Mouse (Mus musculus): ENCODE data around the gene Ccdc117. TPM values are rescaled to one million over a fixed set of nuclear protein-coding genes. Genes with fewer than 3 reads are reported as not detected.

Ccdc117 gene
- polyA plus RNA-seq (2014; fragmentation: Nextera tagmentation; extraction: Ambion mirVana), result 27.9 and 29.9 TPM in 2 replicates

- Histone ChIP-seq H3K27me3 (ENCODE audit: control insufficient read depth, insufficient read depth, low read length) (no peaks in the 10 kb centered on the region), H3K36me3 (ENCODE audit: control insufficient read depth, insufficient read depth, low read length) (no peaks in the 10 kb centered on the region), H3K4me1 (replicated peaks; ENCODE audit: control insufficient read depth, insufficient read depth, low read length) (peaks cover 6% of the 10 kb centered on the region; the same call in 1 of the 2 replicates), H3K4me3 (ENCODE audit: low read depth, low read length) (peak within 1 kb of the TSS; percentile 76), H3K9ac (ENCODE audit: low read length) (peak within 1 kb of the TSS; percentile 89), H3K27ac (ENCODE audit: low read depth, low read length) (0 out of 2 replicates have a peak within 1 kb of the TSS, but pooled peaks have one; percentile 25), H3K4me2 (ENCODE audit: low read depth, low read length, severe bottlenecking) (peak within 1 kb of the TSS; percentile 83), H3K9me3 (ENCODE audit: control insufficient read depth, low read length) (no peaks in the 10 kb centered on the region)
- WGBS, result under 1% methylated on average over 65 of the region's 65 CpGs
- ATAC-seq (replicated peaks; ENCODE audit: low FRiP score), result peak; percentile 98
- peak; percentile 92 for DNase-seq (ENCODE audit: low spot score)
Observed at GRCm38 (mm10) chr11:5541799-5542481, at the start of gene Ccdc117. Gene Ccdc117 (minus strand): TSS chr11:5542187.

DNA sequence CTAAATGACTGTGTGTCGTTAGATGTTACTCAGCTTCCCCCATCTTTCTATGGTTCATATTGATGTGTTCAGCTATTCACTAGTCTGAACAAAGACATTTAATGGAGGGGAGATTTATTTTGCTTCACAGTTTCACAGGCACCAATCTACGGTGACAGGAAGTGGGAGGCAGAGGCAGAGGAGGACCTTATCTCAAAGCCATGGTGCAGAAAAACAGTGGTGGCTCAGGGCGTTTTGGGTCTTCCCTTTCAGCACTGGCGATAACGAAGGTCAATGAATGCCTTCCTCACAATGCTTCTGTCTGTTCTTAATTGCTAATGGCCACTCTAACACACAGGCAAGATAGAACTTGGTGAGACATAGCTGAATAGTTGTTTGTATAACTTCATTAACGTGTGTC is 33.1 kb upstream of the Ccdc117 start:
- WGBS, result 69% methylated on average over 6 of the region's 6 CpGs
- no peak overlapping the region for H3K9ac ChIP-seq (ENCODE audit: low read length)
- H3K9me3 ChIP-seq (ENCODE audit: control insufficient read depth, low read length), result no peaks in the 10 kb centered on the region
- H3K4me3 ChIP-seq (ENCODE audit: low read depth, low read length), result no peak overlapping the region
- no peaks in the 10 kb centered on the region for H3K36me3 ChIP-seq (ENCODE audit: control insufficient read depth, insufficient read depth, low read length)
- no peaks in the 10 kb centered on the region; the same call in 1 of the 2 replicates for H3K27me3 ChIP-seq (ENCODE audit: control insufficient read depth, insufficient read depth, low read length)
- ATAC-seq (replicated peaks; ENCODE audit: low FRiP score) (no peak), DNase-seq (ENCODE audit: low spot score) (no peak)
- no peaks in the 10 kb centered on the region; the same call in 1 of the 2 replicates for H3K4me1 ChIP-seq (replicated peaks; ENCODE audit: control insufficient read depth, insufficient read depth, low read length)
- H3K27ac ChIP-seq (ENCODE audit: low read depth, low read length), result no peak overlapping the region
- H3K4me2 ChIP-seq (ENCODE audit: low read depth, low read length, severe bottlenecking), result no peak overlapping the region

DNA sequence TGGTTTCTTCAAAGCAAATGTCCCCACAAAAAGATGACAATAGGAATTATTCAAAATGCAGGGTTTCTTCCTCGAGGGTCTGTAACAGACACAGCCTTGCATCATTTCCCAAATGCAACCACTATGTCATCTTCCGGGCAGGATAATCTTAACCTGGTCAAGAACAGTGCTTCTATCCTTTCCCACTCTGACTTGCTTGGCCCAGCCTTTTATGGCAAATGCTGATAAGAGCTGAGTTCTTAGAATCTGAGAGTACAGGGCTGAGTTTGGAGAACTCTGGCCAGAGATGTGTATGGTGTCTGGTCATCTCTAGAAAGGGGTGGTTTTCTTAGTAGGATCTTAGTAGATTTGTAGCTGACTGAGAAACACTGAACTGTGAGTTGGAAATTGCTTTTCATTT is 31.8 kb upstream of the Ccdc117 start:
- H3K4me3 ChIP-seq (ENCODE audit: low read depth, low read length), result no peak overlapping the region
- H3K27me3 ChIP-seq (ENCODE audit: control insufficient read depth, insufficient read depth, low read length), result no peaks in the 10 kb centered on the region; the same call in 1 of the 2 replicates
- H3K27ac ChIP-seq (ENCODE audit: low read depth, low read length), result no peak overlapping the region
- H3K9me3 ChIP-seq (ENCODE audit: control insufficient read depth, low read length), result no peaks in the 10 kb centered on the region
- H3K9ac ChIP-seq (ENCODE audit: low read length), result no peak overlapping the region
- ATAC-seq (replicated peaks; ENCODE audit: low FRiP score) (no peak), DNase-seq (ENCODE audit: low spot score) (no peak)
- H3K4me1 ChIP-seq (replicated peaks; ENCODE audit: control insufficient read depth, insufficient read depth, low read length), result no peaks in the 10 kb centered on the region; the same call in 1 of the 2 replicates
- H3K4me2 ChIP-seq (ENCODE audit: low read depth, low read length, severe bottlenecking), result no peak overlapping the region
- WGBS, result 79% methylated on average over 2 of the region's 2 CpGs
- H3K36me3 ChIP-seq (ENCODE audit: control insufficient read depth, insufficient read depth, low read length), result no peaks in the 10 kb centered on the region

GRCm38 (mm10) chr11:5571856-5572255 is 29.9 kb upstream of the Ccdc117 start:
- 86% methylated on average over 4 of the region's 4 CpGs for WGBS
- ATAC-seq (replicated peaks; ENCODE audit: low FRiP score), result no peak
- Histone ChIP-seq H3K36me3 (ENCODE audit: control insufficient read depth, insufficient read depth, low read length) (no peaks in the 10 kb centered on the region), H3K4me3 (ENCODE audit: low read depth, low read length) (no peak overlapping the region), H3K27me3 (ENCODE audit: control insufficient read depth, insufficient read depth, low read length) (no peaks in the 10 kb centered on the region), H3K4me2 (ENCODE audit: low read depth, low read length, severe bottlenecking) (no peak overlapping the region), H3K9me3 (ENCODE audit: control insufficient read depth, low read length) (no peaks in the 10 kb centered on the region), H3K9ac (ENCODE audit: low read length) (no peak overlapping the region), H3K4me1 (replicated peaks; ENCODE audit: control insufficient read depth, insufficient read depth, low read length) (no peaks in the 10 kb centered on the region), H3K27ac (ENCODE audit: low read depth, low read length) (no peak overlapping the region)
- no peak for DNase-seq (ENCODE audit: low spot score)

- no peak for ATAC-seq (replicated peaks; ENCODE audit: low FRiP score)
- Histone ChIP-seq H3K9me3 (ENCODE audit: control insufficient read depth, low read length) (no peaks in the 10 kb centered on the region), H3K9ac (ENCODE audit: low read length) (no peak within 1 kb of the TSS), H3K4me2 (ENCODE audit: low read depth, low read length, severe bottlenecking) (no peak within 1 kb of the TSS), H3K27me3 (ENCODE audit: control insufficient read depth, insufficient read depth, low read length) (no peaks in the 10 kb centered on the region), H3K27ac (ENCODE audit: low read depth, low read length) (no peak within 1 kb of the TSS), H3K4me1 (replicated peaks; ENCODE audit: control insufficient read depth, insufficient read depth, low read length) (no peaks in the 10 kb centered on the region), H3K4me3 (ENCODE audit: low read depth, low read length) (no peak within 1 kb of the TSS), H3K36me3 (ENCODE audit: control insufficient read depth, insufficient read depth, low read length) (no peaks in the 10 kb centered on the region)
- DNase-seq (ENCODE audit: low spot score), result no peak
- 83% methylated on average over 12 of the region's 12 CpGs for WGBS
Observed at GRCm38 (mm10) chr11:5569474-5569873, 27.5 kb upstream of the Ccdc117 start, which contains the start of gene Ankrd36. Gene Ankrd36 (plus strand): TSS chr11:5569684.

DNA sequence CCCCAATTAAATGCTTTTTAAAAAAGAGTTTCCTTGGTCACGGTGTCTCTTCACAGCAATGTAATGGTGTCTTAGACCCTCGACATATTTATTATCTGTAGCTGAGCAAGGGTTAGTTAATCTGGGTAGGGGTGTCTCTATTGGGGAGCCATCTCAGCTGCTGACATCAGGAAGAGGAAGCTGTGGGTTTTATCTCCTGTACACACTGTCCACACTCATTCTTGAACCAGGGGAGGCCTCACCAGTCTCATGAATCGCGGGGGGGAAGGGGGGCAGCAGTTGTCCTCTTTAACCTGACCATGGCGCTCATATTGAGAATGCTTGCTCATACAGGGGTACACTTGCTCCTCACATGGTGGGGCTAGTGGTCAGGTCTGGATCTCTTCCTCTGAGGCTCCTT is 26.1 kb upstream of the Ccdc117 start:
- Histone ChIP-seq H3K4me1 (replicated peaks; ENCODE audit: control insufficient read depth, insufficient read depth, low read length) (no peaks in the 10 kb centered on the region), H3K27me3 (ENCODE audit: control insufficient read depth, insufficient read depth, low read length) (no peaks in the 10 kb centered on the region), H3K4me3 (ENCODE audit: low read depth, low read length) (no peak overlapping the region), H3K36me3 (ENCODE audit: control insufficient read depth, insufficient read depth, low read length) (no peaks in the 10 kb centered on the region), H3K9ac (ENCODE audit: low read length) (no peak overlapping the region), H3K9me3 (ENCODE audit: control insufficient read depth, low read length) (no peaks in the 10 kb centered on the region), H3K4me2 (ENCODE audit: low read depth, low read length, severe bottlenecking) (no peak overlapping the region), H3K27ac (ENCODE audit: low read depth, low read length) (no peak overlapping the region)
- DNase-seq (ENCODE audit: low spot score) (no peak), ATAC-seq (replicated peaks; ENCODE audit: low FRiP score) (no peak)
- 91% methylated on average over 5 of the region's 5 CpGs for WGBS

GRCm38 (mm10) chr11:5567654-5568053 is 25.7 kb upstream of the Ccdc117 start:
- DNase-seq (ENCODE audit: low spot score), result no peak
- WGBS, result 90% methylated on average over 6 of the region's 6 CpGs
- Histone ChIP-seq H3K9ac (ENCODE audit: low read length) (no peak overlapping the region), H3K27me3 (ENCODE audit: control insufficient read depth, insufficient read depth, low read length) (no peaks in the 10 kb centered on the region), H3K4me1 (replicated peaks; ENCODE audit: control insufficient read depth, insufficient read depth, low read length) (peaks cover 4% of the 10 kb centered on the region; the same call in 1 of the 2 replicates), H3K27ac (ENCODE audit: low read depth, low read length) (no peak overlapping the region), H3K4me2 (ENCODE audit: low read depth, low read length, severe bottlenecking) (no peak overlapping the region), H3K9me3 (ENCODE audit: control insufficient read depth, low read length) (no peaks in the 10 kb centered on the region), H3K36me3 (ENCODE audit: control insufficient read depth, insufficient read depth, low read length) (no peaks in the 10 kb centered on the region), H3K4me3 (ENCODE audit: low read depth, low read length) (no peak overlapping the region)
- no peak for ATAC-seq (replicated peaks; ENCODE audit: low FRiP score)

DNA sequence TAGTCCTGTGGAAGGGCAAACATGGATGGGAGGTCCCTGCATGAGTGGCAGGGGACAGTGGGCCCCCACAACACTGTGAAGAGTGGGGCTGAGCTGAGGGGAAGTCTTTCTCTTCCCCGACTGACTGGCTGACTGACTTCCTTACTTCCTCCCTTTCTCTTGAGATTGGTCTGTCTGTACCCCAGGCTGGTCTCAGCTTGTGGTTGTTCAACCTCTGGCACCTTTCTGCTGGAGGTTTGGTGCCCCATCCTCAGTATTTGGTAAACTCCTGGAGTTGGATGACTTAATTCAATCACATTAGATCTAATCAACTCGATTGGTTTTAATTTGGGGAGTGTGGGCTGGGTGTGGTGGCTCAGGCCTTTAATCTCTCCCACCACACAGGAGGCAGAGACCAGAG is 24.5 kb upstream of the Ccdc117 start:
- Histone ChIP-seq H3K9me3 (ENCODE audit: control insufficient read depth, low read length) (no peaks in the 10 kb centered on the region), H3K4me1 (replicated peaks; ENCODE audit: control insufficient read depth, insufficient read depth, low read length) (peaks cover 4% of the 10 kb centered on the region; the same call in 1 of the 2 replicates), H3K36me3 (ENCODE audit: control insufficient read depth, insufficient read depth, low read length) (no peaks in the 10 kb centered on the region), H3K4me2 (ENCODE audit: low read depth, low read length, severe bottlenecking) (no peak overlapping the region), H3K4me3 (ENCODE audit: low read depth, low read length) (no peak overlapping the region), H3K27me3 (ENCODE audit: control insufficient read depth, insufficient read depth, low read length) (no peaks in the 10 kb centered on the region), H3K9ac (ENCODE audit: low read length) (no peak overlapping the region), H3K27ac (ENCODE audit: low read depth, low read length) (no peak overlapping the region)
- DNase-seq (ENCODE audit: low spot score) (no peak), ATAC-seq (replicated peaks; ENCODE audit: low FRiP score) (no peak)
- WGBS, result 68% methylated on average over 2 of the region's 2 CpGs

GRCm38 (mm10) chr11:5565596-5565995 is 23.6 kb upstream of the Ccdc117 start:
- WGBS, result 81% methylated on average over 3 of the region's 3 CpGs
- no peak overlapping the region for H3K4me2 ChIP-seq (ENCODE audit: low read depth, low read length, severe bottlenecking)
- no peaks in the 10 kb centered on the region for H3K9me3 ChIP-seq (ENCODE audit: control insufficient read depth, low read length)
- H3K36me3 ChIP-seq (ENCODE audit: control insufficient read depth, insufficient read depth, low read length), result no peaks in the 10 kb centered on the region
- H3K4me1 ChIP-seq (replicated peaks; ENCODE audit: control insufficient read depth, insufficient read depth, low read length), result peaks cover 4% of the 10 kb centered on the region; the same call in 1 of the 2 replicates
- H3K27ac ChIP-seq (ENCODE audit: low read depth, low read length), result no peak overlapping the region
- H3K4me3 ChIP-seq (ENCODE audit: low read depth, low read length), result no peak overlapping the region
- H3K27me3 ChIP-seq (ENCODE audit: control insufficient read depth, insufficient read depth, low read length), result no peaks in the 10 kb centered on the region
- no peak for ATAC-seq (replicated peaks; ENCODE audit: low FRiP score)
- no peak for DNase-seq (ENCODE audit: low spot score)
- H3K9ac ChIP-seq (ENCODE audit: low read length), result no peak overlapping the region
